8 mouse cellular contexts compared by ENCODE assay signal in the genomic region with DNA sequence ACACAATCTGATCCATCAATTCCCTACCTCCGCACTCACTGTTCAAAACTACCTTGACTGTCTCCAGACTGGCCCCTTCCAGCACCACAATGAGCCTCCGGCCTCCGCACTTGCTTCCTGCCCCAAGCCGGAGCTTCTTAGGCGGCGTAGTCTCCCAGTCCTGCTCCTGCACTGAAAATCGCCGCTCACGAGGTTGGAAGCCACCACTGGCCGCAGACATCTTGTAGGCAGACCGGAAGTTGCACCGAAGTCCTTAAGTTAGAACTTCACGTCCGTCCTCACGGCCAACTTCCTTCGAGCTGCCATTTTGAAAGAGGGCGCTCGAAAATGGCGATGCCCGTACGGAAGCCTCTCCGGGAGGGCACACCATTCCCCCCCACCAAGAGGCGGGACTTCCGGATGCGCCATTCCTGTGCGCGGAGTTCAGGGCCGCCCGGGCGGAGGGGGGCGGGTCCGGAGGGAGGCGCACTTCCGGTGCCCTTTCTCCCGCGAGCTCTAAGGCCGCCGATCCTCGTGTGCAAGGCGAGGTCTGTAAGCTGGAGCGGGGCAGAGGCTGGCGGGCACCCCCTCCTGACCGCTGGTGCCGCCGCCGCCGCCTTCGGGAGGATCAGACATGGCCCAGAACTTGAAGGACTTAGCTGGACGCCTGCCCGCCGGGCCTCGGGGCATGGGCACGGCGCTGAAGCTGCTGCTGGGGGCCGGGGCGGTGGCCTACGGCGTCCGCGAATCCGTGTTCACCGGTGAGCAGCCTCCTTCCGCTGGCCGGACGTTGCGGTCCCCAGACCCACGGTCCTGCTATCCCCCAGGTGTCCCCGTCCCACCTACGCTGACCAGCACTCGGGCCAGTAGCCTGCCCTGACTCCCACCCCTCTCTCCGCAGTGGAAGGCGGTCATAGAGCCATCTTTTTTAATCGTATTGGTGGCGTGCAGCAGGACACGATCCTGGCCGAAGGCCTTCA. TPM values are rescaled to one million over a fixed set of nuclear protein-coding genes. Genes with fewer than 3 reads are reported as not detected.
A peak's percentile ranks its signal among the peaks of the same experiment; 100 is the strongest.
DNase-seq lines count a peak whose midpoint lies in the region; ATAC-seq lines count a peak whose summit lies in the region.

A gene (minus strand): TSS at position 355 of the 959 bp plus-strand sequence.
A gene (plus strand): TSS at position 513 of the 959 bp plus-strand sequence.

- peak within 1 kb of the TSS; percentile 97 for H3K4me3 ChIP-seq in heart, embryonic 10.5 days
- peak within 1 kb of the TSS; percentile 80 for H3K4me3 ChIP-seq in kidney, embryonic 15.5 days (replicated peaks)

- peak within 1 kb of the TSS; percentile 78 for H3K9ac ChIP-seq in kidney, embryonic 15.5 days

- peaks cover 66% of the 10 kb centered on the region for H3K36me3 ChIP-seq in heart, embryonic 10.5 days
- peaks cover 69% of the 10 kb centered on the region for H3K36me3 ChIP-seq in kidney, embryonic 15.5 days

- H3K27ac ChIP-seq in heart, embryonic 10.5 days, result peak within 1 kb of the TSS; percentile 96
- H3K27ac ChIP-seq in kidney, embryonic 15.5 days, result peak within 1 kb of the TSS; percentile 93

- under 1% methylated on average over 76 of the region's 76 CpGs for WGBS in heart, embryonic 10.5 days
- WGBS in kidney, embryonic 15.5 days, result under 1% methylated on average over 67 of the region's 76 CpGs

- H3K4me2 ChIP-seq in kidney, embryonic 15.5 days, result peak within 1 kb of the TSS; percentile 79

- ATAC-seq in erythroblast, adult 5-6 weeks (replicated peaks; ENCODE audit: low FRiP score, poor library complexity, severe bottlenecking), result peak; percentile 94
- peak; percentile 97 for ATAC-seq in kidney, embryonic 15.5 days (replicated peaks; ENCODE audit: low FRiP score)
- peak; percentile 91 for ATAC-seq in monocyte, adult 5-6 weeks (replicated peaks; ENCODE audit: insufficient number of reproducible peaks, low FRiP score, low TSS enrichment, poor library complexity, severe bottlenecking)

- no peaks in the 10 kb centered on the region for H3K27me3 ChIP-seq in heart, embryonic 10.5 days (ENCODE audit: insufficient read depth, poor library complexity, severe bottlenecking)
- no peaks in the 10 kb centered on the region for H3K27me3 ChIP-seq in kidney, embryonic 15.5 days

- no peaks in the 10 kb centered on the region for H3K9me3 ChIP-seq in heart, embryonic 10.5 days
- H3K9me3 ChIP-seq in kidney, embryonic 15.5 days (replicated peaks), result no peaks in the 10 kb centered on the region

- peak; percentile 99 for DNase-seq in B cell, adult 2 months
- DNase-seq in brain, adult 2 months (ENCODE audit: low read depth, low spot score), result peak; percentile 99
- peak; percentile 99 for DNase-seq in heart, embryonic 10.5 days (ENCODE audit: low spot score)
- DNase-seq in liver, result peak; percentile 97
- DNase-seq in spleen, postnatal 4 days (ENCODE audit: low spot score in 2 of 2), result peak; percentile 98

- H3K4me1 ChIP-seq in heart, embryonic 10.5 days, result peaks cover 23% of the 10 kb centered on the region
- peaks cover 38% of the 10 kb centered on the region for H3K4me1 ChIP-seq in kidney, embryonic 15.5 days

RNA-seq across cellular contexts. Expression of the first gene that starts in this region (rescaled TPM):
- total RNA-seq in erythroblast, adult 5-6 weeks (2015; ENCODE audit: low replicate concordance), result 65.1 and 66.0 TPM in 2 replicates
- total RNA-seq in erythroblast, adult 5-6 weeks (2017; ENCODE audit: low replicate concordance), result 35.8 and 37.2 TPM in 2 replicates
- polyA plus RNA-seq in heart, embryonic 10.5 days (2016; fragmentation: Nextera tagmentation; extraction: Ambion mirVana), result 162 and 216 TPM in 2 replicates
- 206 and 224 TPM in 2 replicates for polyA plus RNA-seq in kidney, embryonic 15.5 days (2015; fragmentation: Nextera tagmentation; extraction: Ambion mirVana)
- 82.8 to 125 TPM (median 86.6 TPM) in 3 replicates for total RNA-seq in monocyte, adult 5-6 weeks (2017)

RNA-seq across cellular contexts. Expression of the second gene that starts in this region (rescaled TPM):
- 44.2 and 79.4 TPM in 2 replicates for total RNA-seq in erythroblast, adult 5-6 weeks (2015; ENCODE audit: low replicate concordance)
- total RNA-seq in erythroblast, adult 5-6 weeks (2017; ENCODE audit: low replicate concordance), result 70.3 and 70.7 TPM in 2 replicates
- polyA plus RNA-seq in heart, embryonic 10.5 days (2016; fragmentation: Nextera tagmentation; extraction: Ambion mirVana), result 438 and 483 TPM in 2 replicates
- 401 and 402 TPM in 2 replicates for polyA plus RNA-seq in kidney, embryonic 15.5 days (2015; fragmentation: Nextera tagmentation; extraction: Ambion mirVana)
- total RNA-seq in monocyte, adult 5-6 weeks (2017), result 123 to 138 TPM (median 126 TPM) in 3 replicates

Comparison
In these comparisons a context has a peak if more than half of its experiments do, and no peak if none do; other contexts are left out.
1. Peak in every context shown above with its lines: DNase-seq, ATAC-seq, H3K4me3 ChIP-seq and H3K27ac ChIP-seq.